Comparison of ENCODE assay signal across 19 mouse cellular contexts in genomic region chr2:60414334-60414733, GRCm38 (mm10). TPM values are rescaled to one million over a fixed set of nuclear protein-coding genes. Genes with fewer than 3 reads are reported as not detected.
DNase-seq lines count a peak whose midpoint lies in the region; ATAC-seq and TF ChIP-seq lines count a peak whose summit lies in the region.
"Had no signal": no experiment of that assay in that cellular context is flagged by ENCODE, and none has a peak within 500 bp of the region (broad histone marks: within the 10 kb centered on the region; RNA-seq: fewer than 3 reads in every experiment).

No protein-coding gene starts in this region.

- peak; percentile 62; the same call in 1 of the 2 replicates for ATAC-seq in kidney, embryonic 16.5 days (ENCODE audit: low FRiP score, low TSS enrichment)
- ATAC-seq in liver, embryonic 15.5 days (ENCODE audit: insufficient read depth), result peak; percentile 47
- ATAC-seq: inflammation-experienced regulatory T-cells, adult 6 months had no signal

- no peak overlapping the region for H3K4me3 ChIP-seq in kidney, embryonic 16.5 days (ENCODE audit: low read length)
- H3K4me3 ChIP-seq in liver, embryonic 15.5 days (replicated peaks), result no peak overlapping the region
- H3K4me3 ChIP-seq in thymus, adult 2 months (ENCODE audit: control insufficient read depth, insufficient read depth, low read length), result no peak overlapping the region
- H3K4me3 ChIP-seq: embryonic facial prominence, embryonic 10.5 days; heart, embryonic 13.5 days; hindbrain, embryonic 13.5 days had no signal

- TF ChIP-seq CTCF in thymus, adult 2 months (IDR thresholded peaks at IDR 0.05; ENCODE audit: borderline replicate concordance, control insufficient read depth, extremely low read depth, insufficient read depth, low read length, poor library complexity), result no peak

- H3K27ac ChIP-seq in kidney, embryonic 16.5 days (ENCODE audit: low read length), result no peak overlapping the region
- H3K27ac ChIP-seq in liver, embryonic 15.5 days (replicated peaks), result no peak overlapping the region; the same call in 1 of the 2 replicates
- H3K27ac ChIP-seq in thymus, adult 2 months (ENCODE audit: control insufficient read depth, insufficient read depth, low read length), result no peak overlapping the region
- H3K27ac ChIP-seq: embryonic facial prominence, embryonic 10.5 days; heart, embryonic 13.5 days; hindbrain, embryonic 13.5 days; stomach, postnatal 0 days had no signal

- H3K9me3 ChIP-seq in kidney, embryonic 16.5 days (ENCODE audit: low read length), result no peaks in the 10 kb centered on the region
- H3K9me3 ChIP-seq in liver, embryonic 15.5 days (replicated peaks), result no peaks in the 10 kb centered on the region
- H3K9me3 ChIP-seq: embryonic facial prominence, embryonic 10.5 days; G1E; heart, embryonic 13.5 days; hindbrain, embryonic 13.5 days had no signal

- H3K4me1 ChIP-seq in kidney, embryonic 16.5 days (ENCODE audit: insufficient read depth, low read length), result peaks cover 16% of the 10 kb centered on the region
- H3K4me1 ChIP-seq in liver, embryonic 15.5 days (replicated peaks), result peaks cover 16% of the 10 kb centered on the region; the same call in 1 of the 2 replicates
- no peaks in the 10 kb centered on the region for H3K4me1 ChIP-seq in thymus, adult 2 months (replicated peaks; ENCODE audit: control insufficient read depth, insufficient read depth, low read length)
- H3K4me1 ChIP-seq: heart, embryonic 13.5 days; hindbrain, embryonic 13.5 days had no signal

- no peaks in the 10 kb centered on the region for H3K36me3 ChIP-seq in kidney, embryonic 16.5 days (ENCODE audit: insufficient read depth, low read length)
- no peaks in the 10 kb centered on the region for H3K36me3 ChIP-seq in liver, embryonic 15.5 days (replicated peaks)
- H3K36me3 ChIP-seq in thymus, adult 2 months (ENCODE audit: control insufficient read depth, insufficient read depth, low read length), result no peaks in the 10 kb centered on the region
- H3K36me3 ChIP-seq: embryonic facial prominence, embryonic 10.5 days; G1E; heart, embryonic 13.5 days; hindbrain, embryonic 13.5 days had no signal

- 37% methylated on average over 8 of the region's 8 CpGs for WGBS in kidney, embryonic 16.5 days
- WGBS in liver, embryonic 15.5 days (ENCODE audit: insufficient replicate concordance), result 53% methylated on average over 8 of the region's 8 CpGs
- 90% methylated on average over 8 of the region's 8 CpGs for WGBS in thymus, adult 2 months

- H3K27me3 ChIP-seq in kidney, embryonic 16.5 days (ENCODE audit: insufficient read depth, low read length), result no peaks in the 10 kb centered on the region
- H3K27me3 ChIP-seq in liver, embryonic 15.5 days, result no peaks in the 10 kb centered on the region
- no peaks in the 10 kb centered on the region for H3K27me3 ChIP-seq in thymus, adult 2 months (ENCODE audit: control insufficient read depth, insufficient read depth, low read length)
- H3K27me3 ChIP-seq: heart, embryonic 13.5 days; hindbrain, embryonic 13.5 days had no signal

- DNase-seq in kidney, adult 11 months, result no peak
- peak; percentile 91 for DNase-seq in ES-CJ7 (ENCODE audit: low read depth, low spot score)
- peak; percentile 70 for DNase-seq in WW6 (ENCODE audit: low read depth, low spot score)
- DNase-seq in thymus, adult 2 months, result no peak
- no peak for DNase-seq in thymus, postnatal 10 days (ENCODE audit: low spot score in 2 of 2)
- DNase-seq: adrenal gland, postnatal 10 days; cerebellum, adult 9-11 months; lung, adult 2 months; lung, postnatal 4 days; right cerebral cortex, postnatal 4 days; thymus, postnatal 14 days had no signal

- H3K4me2 ChIP-seq in kidney, embryonic 16.5 days (replicated peaks; ENCODE audit: low read depth, low read length), result peak overlapping the region; percentile 18; the same call in 1 of the 2 replicates
- no peak overlapping the region for H3K4me2 ChIP-seq in liver, embryonic 15.5 days
- H3K4me2 ChIP-seq: heart, embryonic 13.5 days; hindbrain, embryonic 13.5 days had no signal

- no peak for TF ChIP-seq POLR2A in thymus, adult 2 months (IDR thresholded peaks at IDR 0.05; ENCODE audit: control insufficient read depth, extremely low read depth, insufficient read depth, low read length, poor library complexity)

- H3K9ac ChIP-seq in kidney, embryonic 16.5 days (replicated peaks; ENCODE audit: low read length), result no peak overlapping the region
- no peak overlapping the region for H3K9ac ChIP-seq in liver, embryonic 15.5 days
- H3K9ac ChIP-seq: heart, embryonic 13.5 days; hindbrain, embryonic 13.5 days had no signal

RNA-seq across cellular contexts. Expression of gene Ly75, which starts 31.2 kb away (rescaled TPM):
- polyA plus RNA-seq in kidney, embryonic 16.5 days (2015; fragmentation: Nextera tagmentation; extraction: Ambion mirVana), result 2.7 and 3.0 TPM in 2 replicates
- 2.7 and 2.8 TPM in 2 replicates for polyA plus RNA-seq in liver, embryonic 15.5 days (2015; fragmentation: Nextera tagmentation; extraction: Ambion mirVana)
- 17.4 and 20.8 TPM in 2 replicates for polyA plus RNA-seq in thymus, adult 2 months (2012; rRNA removed)

Comparison
In these comparisons a context has a peak if more than half of its experiments do, and no peak if none do; other contexts are left out.
1. DNase-seq: peak in ES-CJ7 (single experiment) and WW6 (single experiment); none in kidney, adult 11 months (single experiment), thymus, adult 2 months (single experiment) and thymus, postnatal 10 days (0 of 2).